Mouse (Mus musculus) limb, embryonic 11.5 days (tissue): ENCODE measurements around the gene Rc3h2. TPM values are rescaled to one million over a fixed set of nuclear protein-coding genes. Genes with fewer than 3 reads are reported as not detected.

Source experiments
- ATAC-seq: fragments of 200-750 bp; cut with Nextera tagmentation; 2 replicates; pipeline ENCODE4 v1.8.0; 2017; ENCODE audit warnings: low read depth; ENCODE audit not compliant: insufficient number of reproducible peaks, low FRiP score, low TSS enrichment
- DNase-seq: peaks from one replicate; pipeline ENCODE4 v3.0.0-alpha.2; 2015; ENCODE audit warnings: low spot score
- H3K27ac ChIP-seq: fragments of 300-500 bp; sonication (generic); replicated peaks from 2 replicates; pipeline ENCODE4 v1.5.1; 2014; ENCODE audit warnings: low read depth, mild to moderate bottlenecking, low read length
- H3K27me3 ChIP-seq: fragments of 300-500 bp; sonication (generic); 2 replicates; pipeline ENCODE4 v1.6.1; 2014; ENCODE audit warnings: mild to moderate bottlenecking, low read length, mixed read lengths; ENCODE audit not compliant: control insufficient read depth, insufficient read depth
- H3K36me3 ChIP-seq: fragments of 300-500 bp; sonication (generic); 2 replicates; pipeline ENCODE4 v1.6.1; 2014; ENCODE audit warnings: mild to moderate bottlenecking, low read length, moderate library complexity, mixed read lengths; ENCODE audit not compliant: control insufficient read depth, insufficient read depth
- H3K4me1 ChIP-seq: fragments of 300-500 bp; sonication (generic); 2 replicates; pipeline ENCODE4 v1.6.1; 2014; ENCODE audit warnings: low read length, mixed read lengths; ENCODE audit not compliant: control insufficient read depth, insufficient read depth
- H3K4me2 ChIP-seq: fragments of 300-500 bp; sonication (generic); 2 replicates; pipeline ENCODE4 v1.6.1; 2014; ENCODE audit warnings: low read depth, mild to moderate bottlenecking, moderate library complexity; ENCODE audit not compliant: severe bottlenecking
- H3K4me3 ChIP-seq: fragments of 300-500 bp; sonication (generic); 2 replicates; pipeline ENCODE4 v1.5.1; 2014; ENCODE audit warnings: low read depth, low read length
- H3K9ac ChIP-seq: fragments of 300-500 bp; sonication (generic); 2 replicates; pipeline ENCODE4 v1.6.1; 2014; ENCODE audit warnings: mild to moderate bottlenecking, low read length
- H3K9me3 ChIP-seq: fragments of 300-500 bp; sonication (generic); 2 replicates; pipeline ENCODE4 v1.6.1; 2016; ENCODE audit warnings: low read length; ENCODE audit not compliant: control insufficient read depth
- WGBS: fragments of 180-500 bp; shearing (Covaris S2); extraction: QIAGEN DNeasy Blood & Tissue Kit; methylation state at CpG from one replicate; pipeline ENCODE4 v1.1.7; 2014; 5-methylcytosine and 5-hydroxymethylcytosine counted together
- polyA plus RNA-seq: library from polyadenylated mRNA; unstranded; fragments of >200 nt; fragmentation: Nextera tagmentation; extraction: Ambion mirVana; gene quantifications from 2 replicates; pipeline ENCODE4 v1.2.1, GENCODE M21; 2014

Rc3h2 gene
- polyA plus RNA-seq, 1 experiment from 2014 or later: 17.0 TPM

- Histone ChIP-seq H3K4me2 (peak overlapping the region; percentile 66), H3K9me3 (no peaks in the 10 kb centered on the region), H3K4me1 (peaks cover 3% of the 10 kb centered on the region; the same call in 1 of the 2 replicates), H3K27ac (peak overlapping the region; percentile 92), H3K36me3 (peaks cover 3% of the 10 kb centered on the region; the same call in 1 of the 2 replicates), H3K27me3 (no peaks in the 10 kb centered on the region), H3K4me3 (peak overlapping the region; percentile 79), H3K9ac (peak overlapping the region; percentile 85)
- DNase-seq: peak; percentile 84
- WGBS: under 1% methylated on average over 38 of the region's 38 CpGs
- peak; percentile 96 for ATAC-seq
Measured at GRCm38 (mm10) chr2:37430593-37431464, 8.1 kb upstream of the Rc3h2 start.

GRCm38 (mm10) chr2:37423671-37424070 is 968 bp upstream of the Rc3h2 start:
- Histone ChIP-seq H3K36me3 (no peaks in the 10 kb centered on the region; the same call in 1 of the 2 replicates), H3K9ac (no peak overlapping the region), H3K27me3 (no peaks in the 10 kb centered on the region), H3K27ac (no peak overlapping the region), H3K4me3 (no peak overlapping the region), H3K9me3 (no peaks in the 10 kb centered on the region), H3K4me2 (no peak overlapping the region), H3K4me1 (no peaks in the 10 kb centered on the region)
- 65% methylated on average over 3 of the region's 3 CpGs for WGBS
- ATAC-seq: no peak
- DNase-seq: no peak

GRCm38 (mm10) chr2:37421903-37422302 is 800 bp downstream of the Rc3h2 start:
- ATAC-seq: no peak
- WGBS: 4% methylated on average over 3 of the region's 3 CpGs

GRCm38 (mm10) chr2:37395539-37395938 is 27.2 kb downstream of the Rc3h2 start:
- no peak for ATAC-seq
- no peaks in the 10 kb centered on the region for H3K9me3 ChIP-seq
- no peak overlapping the region for H3K27ac ChIP-seq
- H3K4me2 ChIP-seq: no peak overlapping the region
- H3K9ac ChIP-seq: no peak overlapping the region
- no peaks in the 10 kb centered on the region for H3K4me1 ChIP-seq
- no peak for DNase-seq
- H3K27me3 ChIP-seq: no peaks in the 10 kb centered on the region
- H3K4me3 ChIP-seq: no peak overlapping the region
- 65% methylated on average over 1 of the region's 1 CpGs for WGBS
- H3K36me3 ChIP-seq: peaks cover 8% of the 10 kb centered on the region; the same call in 1 of the 2 replicates

More at GRCm38 (mm10) chr2:37421903-37422302, 800 bp downstream of the Rc3h2 start:
- Histone ChIP-seq H3K36me3 (no peaks in the 10 kb centered on the region), H3K4me2 (peak overlapping the region; percentile 60), H3K9ac (peak overlapping the region; percentile 96), H3K4me1 (no peaks in the 10 kb centered on the region), H3K4me3 (peak overlapping the region; percentile 91), H3K27me3 (no peaks in the 10 kb centered on the region), H3K9me3 (no peaks in the 10 kb centered on the region), H3K27ac (no peak overlapping the region)
- DNase-seq: no peak

GRCm38 (mm10) chr2:37382921-37383320 is 39.8 kb downstream of the Rc3h2 start:
- no peak overlapping the region for H3K9ac ChIP-seq
- DNase-seq: no peak
- H3K4me2 ChIP-seq: no peak overlapping the region
- H3K27ac ChIP-seq: no peak overlapping the region
- peaks cover 5% of the 10 kb centered on the region for H3K36me3 ChIP-seq
- H3K4me1 ChIP-seq: no peaks in the 10 kb centered on the region
- no peak overlapping the region for H3K4me3 ChIP-seq
- 94% methylated on average over 9 of the region's 9 CpGs for WGBS
- ATAC-seq: no peak
- no peaks in the 10 kb centered on the region for H3K9me3 ChIP-seq
- H3K27me3 ChIP-seq: no peaks in the 10 kb centered on the region

- no peak; the same call in 1 of the 2 replicates for ATAC-seq
- Histone ChIP-seq H3K4me2 (no peak overlapping the region), H3K4me3 (no peak overlapping the region), H3K9me3 (no peaks in the 10 kb centered on the region), H3K27me3 (no peaks in the 10 kb centered on the region), H3K9ac (no peak overlapping the region), H3K27ac (no peak overlapping the region), H3K4me1 (no peaks in the 10 kb centered on the region), H3K36me3 (peaks cover 7% of the 10 kb centered on the region)
- 74% methylated on average over 2 of the region's 2 CpGs for WGBS
- DNase-seq: peak; percentile 68
Measured at GRCm38 (mm10) chr2:37380189-37380588, 42.5 kb downstream of the Rc3h2 start.

GRCm38 (mm10) chr2:37376018-37376417 is 46.7 kb downstream of the Rc3h2 start:
- 95% methylated on average over 1 of the region's 1 CpGs for WGBS
- Histone ChIP-seq H3K9me3 (no peaks in the 10 kb centered on the region), H3K36me3 (peaks cover 2% of the 10 kb centered on the region; the same call in 1 of the 2 replicates), H3K27ac (no peak overlapping the region), H3K4me3 (no peak overlapping the region), H3K9ac (no peak overlapping the region), H3K4me2 (no peak overlapping the region), H3K4me1 (no peaks in the 10 kb centered on the region), H3K27me3 (no peaks in the 10 kb centered on the region)
- no peak for DNase-seq
- no peak for ATAC-seq

- WGBS: 69% methylated on average over 2 of the region's 2 CpGs
- Histone ChIP-seq H3K9me3 (no peaks in the 10 kb centered on the region), H3K9ac (no peak overlapping the region), H3K27ac (no peak overlapping the region), H3K27me3 (no peaks in the 10 kb centered on the region), H3K4me1 (no peaks in the 10 kb centered on the region), H3K4me2 (no peak overlapping the region), H3K4me3 (no peak overlapping the region), H3K36me3 (no peaks in the 10 kb centered on the region)
- no peak for ATAC-seq
- DNase-seq: no peak
Measured at GRCm38 (mm10) chr2:37370651-37371050, 52.1 kb downstream of the Rc3h2 start.
